Mouse (Mus musculus) kidney, adult 8-10 months (tissue): ENCODE measurements around the gene Socs7.
A peak's percentile ranks its signal among the peaks of the same experiment; 100 is the strongest.

Experiments used
- DNase-seq, 2 experiments: peaks; one replicate each; pipeline ENCODE4 v3.0.0; 2022

Socs7 gene

DNA sequence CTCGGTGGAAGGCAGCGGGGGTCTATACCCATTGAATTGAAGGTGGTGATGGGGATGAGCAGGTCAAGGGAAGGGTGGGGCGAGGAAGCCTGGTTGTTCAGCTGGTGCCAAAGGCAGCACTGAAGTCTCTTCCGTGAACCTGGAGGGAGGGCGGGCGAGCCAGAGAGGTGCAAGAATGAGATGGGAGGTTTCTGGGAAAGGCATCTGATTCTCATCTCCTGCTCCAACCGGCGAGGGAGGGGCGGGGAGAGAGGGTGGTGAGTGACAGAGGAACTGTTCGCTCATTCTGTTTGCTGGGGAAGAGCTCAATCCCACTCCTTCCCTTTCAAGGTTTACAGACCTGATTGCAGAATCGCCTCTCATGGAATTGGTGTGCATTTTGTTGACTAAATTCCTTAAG, 31.3 kb downstream of the Socs7 start:
- no peak for DNase-seq

DNA sequence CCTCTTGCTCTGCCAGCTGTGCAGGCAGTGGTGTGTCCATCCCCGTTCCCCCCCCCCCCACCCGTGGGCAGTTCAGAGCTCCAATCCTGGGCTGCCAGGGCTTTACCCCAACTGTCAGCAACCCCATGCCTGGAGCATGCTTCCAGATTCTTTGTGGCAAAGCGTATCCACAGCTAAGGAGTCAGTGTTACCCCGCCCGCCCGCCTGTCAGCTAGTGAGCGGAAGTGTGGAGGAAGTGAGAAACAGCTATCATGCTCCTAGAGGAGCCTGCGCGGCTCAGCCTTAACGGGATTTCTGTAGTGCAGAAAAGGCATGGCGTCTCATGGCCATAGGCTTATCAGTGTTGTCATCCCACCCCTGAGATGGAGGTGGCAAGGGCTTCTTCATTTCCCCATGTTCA, 31.8 kb downstream of the Socs7 start:
- DNase-seq: no peak

- DNase-seq: peak in 1 of 2 experiments; percentile 28
Measured at GRCm38 (mm10) chr11:97398506-97398905, 36.2 kb downstream of the Socs7 start.

- DNase-seq: peak; percentile 76 to 83
Measured at GRCm38 (mm10) chr11:97399958-97400710, 37.8 kb downstream of the Socs7 start.

- no peak for DNase-seq
Measured at GRCm38 (mm10) chr11:97401082-97401481, 38.7 kb downstream of the Socs7 start.

DNA sequence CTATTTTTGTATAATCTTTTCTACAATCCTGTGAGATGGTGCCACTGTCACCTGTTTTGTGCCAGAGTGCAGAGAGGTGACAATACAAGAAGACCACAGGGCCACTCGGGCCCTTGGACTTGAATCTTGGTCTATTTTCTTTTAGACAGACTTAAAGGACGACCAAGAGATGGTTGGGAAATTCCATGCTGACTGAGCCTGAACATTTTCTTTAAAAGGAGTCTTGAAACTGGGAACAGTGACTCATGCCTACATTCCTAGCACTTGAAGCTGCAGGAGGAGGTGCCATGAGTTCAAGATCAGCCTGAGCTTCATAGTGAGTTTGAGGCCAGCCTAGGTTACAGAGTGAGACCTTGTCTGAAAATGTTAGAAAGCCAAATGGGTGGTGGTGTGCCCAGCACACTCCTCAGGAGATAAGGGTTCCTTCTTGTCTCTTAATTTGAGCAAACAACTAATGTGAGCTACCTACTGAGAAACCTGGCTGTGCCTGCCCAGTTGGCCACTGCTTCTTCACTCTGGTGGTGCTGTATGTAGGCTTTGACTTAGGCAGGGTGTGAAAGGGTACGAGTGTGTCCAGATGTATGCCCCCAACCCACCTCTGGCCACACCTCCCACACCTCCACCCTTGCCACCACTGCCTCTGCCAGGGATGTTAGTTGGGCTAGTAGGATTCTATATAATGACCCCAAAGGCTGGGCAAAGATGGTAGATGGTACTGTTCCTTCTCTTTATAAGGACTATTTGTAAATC, 39.5 kb downstream of the Socs7 start:
- DNase-seq: no peak

GRCm38 (mm10) chr11:97402746-97403145, 40.4 kb downstream of the Socs7 start:
- no peak for DNase-seq

DNA sequence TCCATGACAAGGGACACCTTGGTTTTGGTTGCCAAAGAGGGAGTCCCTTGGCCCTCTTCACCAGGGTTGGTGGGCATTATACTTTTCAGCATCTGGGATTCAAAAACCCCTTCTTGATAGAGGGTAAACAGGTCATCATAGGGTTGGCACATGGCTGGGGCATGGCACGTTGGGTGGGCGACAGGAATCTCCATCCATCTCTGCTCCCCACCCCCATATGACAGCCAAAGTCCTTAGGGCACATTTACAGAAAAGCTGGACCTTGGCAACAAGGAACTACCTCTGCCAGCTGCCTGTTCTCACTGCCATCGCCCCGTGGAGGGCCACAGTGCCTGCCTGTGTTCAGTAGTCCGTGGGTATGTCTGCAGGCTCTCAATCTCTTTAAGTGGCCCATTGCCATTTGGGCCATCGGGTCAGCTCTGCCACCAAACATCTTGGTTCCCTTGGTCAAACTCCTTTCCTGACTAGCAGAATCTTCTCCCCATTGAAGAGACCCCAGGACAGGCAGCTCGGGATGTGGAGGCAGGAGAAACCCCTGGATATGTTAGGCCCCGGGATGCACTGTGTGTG, 41.3 kb downstream of the Socs7 start:
- no peak for DNase-seq

GRCm38 (mm10) chr11:97404184-97404760, 41.9 kb downstream of the Socs7 start:
- no peak for DNase-seq

GRCm38 (mm10) chr11:97404761-97405190, 42.4 kb downstream of the Socs7 start:
- no peak for DNase-seq

GRCm38 (mm10) chr11:97406094-97406951, 44.0 kb downstream of the Socs7 start:
- DNase-seq: peak; percentile 69 to 79

DNA sequence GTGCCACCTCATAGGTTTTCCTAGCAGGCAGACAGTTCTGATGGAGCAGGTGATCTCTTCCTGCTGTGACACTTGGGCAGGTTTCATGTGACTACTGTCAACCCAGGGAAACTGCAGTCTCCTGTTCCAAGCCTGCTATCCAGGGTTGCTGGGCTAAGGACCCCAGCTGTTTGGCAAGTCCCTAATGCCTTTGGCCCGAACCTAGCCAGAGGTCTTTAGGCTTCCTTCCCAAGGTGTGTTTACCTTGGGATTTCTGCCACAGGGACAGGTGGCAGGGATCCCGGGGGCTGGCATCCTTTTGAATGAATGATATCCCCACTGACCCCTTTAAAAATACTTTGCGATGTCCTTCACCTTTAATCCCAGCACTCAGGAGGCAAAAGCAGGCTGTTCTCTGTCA, 45.1 kb downstream of the Socs7 start:
- DNase-seq: no peak

DNA sequence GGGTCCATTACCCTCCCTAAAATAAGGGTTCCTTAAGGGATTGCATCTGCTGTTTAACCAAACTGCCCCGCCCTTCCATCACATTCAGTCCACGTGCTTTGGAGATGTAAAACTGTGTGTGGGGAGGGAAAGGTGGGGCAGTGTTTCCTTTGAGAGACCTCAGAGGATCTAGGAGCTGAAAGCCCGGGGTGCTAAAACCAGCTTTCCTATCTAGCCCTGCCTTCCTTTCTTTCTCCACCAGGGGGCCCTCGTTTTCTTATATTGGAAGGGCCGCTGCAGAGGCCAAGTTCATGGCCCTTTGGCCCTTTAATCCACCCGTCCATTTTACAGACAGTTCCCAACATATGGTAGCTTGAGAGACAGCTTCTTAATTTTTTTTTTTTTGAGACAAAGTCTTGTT, 45.8 kb downstream of the Socs7 start:
- peak; percentile 79 to 89 for DNase-seq

GRCm38 (mm10) chr11:97410958-97411357, 48.6 kb downstream of the Socs7 start:
- no peak for DNase-seq

GRCm38 (mm10) chr11:97412117-97412516, 49.8 kb downstream of the Socs7 start:
- no peak for DNase-seq

GRCm38 (mm10) chr11:97412808-97413347, 50.5 kb downstream of the Socs7 start:
- no peak for DNase-seq

- DNase-seq: peak in 1 of 2 experiments; percentile 55
Measured at GRCm38 (mm10) chr11:97415330-97415711, 53.0 kb downstream of the Socs7 start, which contains the start of gene Arhgap23. Arhgap23 (plus strand) TSS chr11:97415533.

GRCm38 (mm10) chr11:97415712-97416636, 53.6 kb downstream of the Socs7 start:
- DNase-seq: peak in 1 of 2 experiments; percentile 26

GRCm38 (mm10) chr11:97416637-97417035, 54.3 kb downstream of the Socs7 start:
- no peak for DNase-seq

GRCm38 (mm10) chr11:97418834-97419539, 56.6 kb downstream of the Socs7 start:
- no peak for DNase-seq
